Mouse (Mus musculus): ENCODE data around the gene Cluh.

GRCm38 (mm10) chr11:74613428-74613827 is 35.9 kb upstream of the Cluh start:
- TF ChIP-seq POLR2A (IDR thresholded peaks at IDR 0.05; ENCODE audit: extremely low read depth, insufficient read depth, low read length) (no peak), CTCF (IDR thresholded peaks at IDR 0.05; ENCODE audit: extremely low read depth, insufficient read depth, low read length) (no peak)

All from cortical plate, adult 2 months (tissue).